Mouse (Mus musculus) left cerebral cortex, adult 18-20 months (tissue): ENCODE measurements around the gene Hoxd12. TPM values are rescaled to one million over a fixed set of nuclear protein-coding genes. Genes with fewer than 3 reads are reported as not detected.
A peak's percentile ranks its signal among the peaks of the same experiment; 100 is the strongest.

ENCODE experiments used
- DNase-seq, 2 experiments: peaks; one replicate each; pipeline ENCODE4 v3.0.0; 2021 to 2022; ENCODE audit warnings: low spot score in 2 of 2, mixed read lengths in 1 of 2
- long read RNA-seq, 2 experiments: library from polyadenylated mRNA; stranded (forward); transcript quantifications; one replicate each; pipeline ENCODE4 v2.0.0; 2021
- total RNA-seq, 2 experiments: library from RNA; stranded (reverse); gene quantifications; 2 replicates each; pipeline ENCODE4 v1.2.3; 2021

Gene Hoxd12
- not detected for total RNA-seq
- long read RNA-seq, experiment 1, result 0 reads
- long read RNA-seq, experiment 2, result 0 reads

GRCm38 (mm10) chr2:74674881-74675665 is at the start of gene Hoxd12:
TSS of gene Hoxd12 (plus strand) at chr2:74675013.
- DNase-seq, result no peak

DNA sequence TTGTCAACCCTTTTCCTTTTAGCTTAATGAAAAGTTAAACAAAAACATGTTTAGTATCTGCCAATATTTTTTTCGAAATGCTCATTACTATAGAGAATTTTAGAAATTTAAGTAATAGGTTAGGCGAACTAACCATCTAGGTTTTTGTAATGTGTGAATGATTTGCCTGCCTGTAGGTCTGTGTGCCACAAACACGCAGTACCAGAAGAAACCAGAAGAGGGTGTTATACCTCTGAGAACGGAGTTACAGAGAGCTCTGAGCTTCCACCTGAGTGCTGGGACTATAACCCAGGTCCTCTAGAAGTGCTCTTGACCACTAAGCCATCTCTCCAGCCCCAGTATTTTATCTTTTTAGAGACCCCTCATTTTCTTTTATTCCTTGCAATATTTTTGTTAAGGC is 39.4 kb upstream of the Hoxd12 start:
- DNase-seq, result no peak

DNA sequence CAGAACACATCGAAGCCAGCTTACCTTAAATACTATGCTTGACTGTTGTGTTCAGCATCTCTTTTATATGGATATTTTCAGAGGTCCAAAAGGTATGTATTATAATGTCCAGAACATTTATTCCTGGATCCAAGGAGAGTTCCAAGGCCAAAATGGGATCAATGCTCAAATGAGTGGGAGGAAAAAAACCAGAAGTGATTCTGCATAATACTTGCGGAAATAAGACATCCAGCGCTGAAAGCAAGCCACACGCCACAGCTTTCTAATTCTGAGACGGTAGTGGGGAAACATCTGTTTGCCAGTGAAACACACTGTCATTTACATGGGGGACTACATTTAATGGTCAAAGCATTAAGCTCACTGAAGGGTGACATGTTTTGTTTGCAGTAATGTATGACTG is 32.4 kb upstream of the Hoxd12 start:
- DNase-seq, result no peak

GRCm38 (mm10) chr2:74645631-74646030 is 29.2 kb upstream of the Hoxd12 start:
- DNase-seq, result no peak

- DNase-seq, result no peak
Observed at GRCm38 (mm10) chr2:74647082-74647864, 27.5 kb upstream of the Hoxd12 start.

GRCm38 (mm10) chr2:74652996-74653340 is 21.8 kb upstream of the Hoxd12 start:
- no peak for DNase-seq

- DNase-seq, result no peak
Observed at GRCm38 (mm10) chr2:74653781-74654535, 20.9 kb upstream of the Hoxd12 start.

DNA sequence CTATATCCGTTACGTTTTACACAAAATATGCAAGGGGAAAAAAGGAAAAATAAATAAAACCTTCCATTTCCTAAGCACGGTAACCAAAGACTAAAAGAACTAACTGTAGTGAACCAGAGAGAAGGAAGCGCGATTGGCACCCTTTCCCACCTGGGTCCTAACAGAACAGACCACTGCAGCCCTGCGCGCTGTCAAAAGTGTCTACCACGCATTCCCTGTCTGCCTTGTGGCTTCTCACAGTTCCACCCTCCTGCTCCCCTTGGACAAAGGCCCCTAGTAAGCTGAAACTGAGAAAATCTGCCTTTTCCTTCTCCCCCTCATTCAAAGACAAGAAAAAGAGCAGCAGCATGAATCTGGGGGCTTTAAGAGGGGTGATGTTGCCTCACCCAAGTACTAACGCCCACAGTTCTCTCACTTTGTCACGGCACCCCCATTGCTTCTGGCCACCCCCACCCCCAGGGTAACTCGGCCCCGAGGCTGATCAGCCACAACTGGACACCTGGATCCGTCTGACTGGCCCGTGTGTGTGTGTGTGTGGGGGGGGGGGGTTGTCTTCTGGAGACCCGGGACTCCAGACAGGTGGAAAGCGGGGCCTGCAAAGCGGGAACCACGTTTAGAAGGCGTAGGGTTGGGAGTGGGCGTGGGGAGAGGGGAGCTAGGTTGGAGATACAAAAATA is 19.9 kb upstream of the Hoxd12 start:
- no peak for DNase-seq

DNA sequence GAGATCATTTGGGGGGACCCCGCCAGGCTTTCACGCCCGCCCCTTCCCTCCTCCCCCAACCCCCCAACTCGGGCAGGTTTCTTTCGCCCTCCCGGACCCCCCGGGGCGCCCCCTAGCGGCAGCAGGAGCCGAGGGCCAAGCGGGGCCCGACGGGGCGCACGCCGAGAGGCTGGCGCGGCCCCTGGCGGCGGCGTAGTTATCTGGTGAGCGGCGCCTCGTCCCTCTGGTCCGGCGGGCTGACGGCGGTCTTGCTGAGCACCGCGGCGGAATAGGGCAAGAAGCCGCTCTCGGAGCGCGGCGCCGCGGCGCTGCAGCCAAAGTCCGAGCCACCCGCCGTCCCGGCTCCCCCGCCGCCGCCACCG is 19.4 kb upstream of the Hoxd12 start:
- DNase-seq, result no peak

DNA sequence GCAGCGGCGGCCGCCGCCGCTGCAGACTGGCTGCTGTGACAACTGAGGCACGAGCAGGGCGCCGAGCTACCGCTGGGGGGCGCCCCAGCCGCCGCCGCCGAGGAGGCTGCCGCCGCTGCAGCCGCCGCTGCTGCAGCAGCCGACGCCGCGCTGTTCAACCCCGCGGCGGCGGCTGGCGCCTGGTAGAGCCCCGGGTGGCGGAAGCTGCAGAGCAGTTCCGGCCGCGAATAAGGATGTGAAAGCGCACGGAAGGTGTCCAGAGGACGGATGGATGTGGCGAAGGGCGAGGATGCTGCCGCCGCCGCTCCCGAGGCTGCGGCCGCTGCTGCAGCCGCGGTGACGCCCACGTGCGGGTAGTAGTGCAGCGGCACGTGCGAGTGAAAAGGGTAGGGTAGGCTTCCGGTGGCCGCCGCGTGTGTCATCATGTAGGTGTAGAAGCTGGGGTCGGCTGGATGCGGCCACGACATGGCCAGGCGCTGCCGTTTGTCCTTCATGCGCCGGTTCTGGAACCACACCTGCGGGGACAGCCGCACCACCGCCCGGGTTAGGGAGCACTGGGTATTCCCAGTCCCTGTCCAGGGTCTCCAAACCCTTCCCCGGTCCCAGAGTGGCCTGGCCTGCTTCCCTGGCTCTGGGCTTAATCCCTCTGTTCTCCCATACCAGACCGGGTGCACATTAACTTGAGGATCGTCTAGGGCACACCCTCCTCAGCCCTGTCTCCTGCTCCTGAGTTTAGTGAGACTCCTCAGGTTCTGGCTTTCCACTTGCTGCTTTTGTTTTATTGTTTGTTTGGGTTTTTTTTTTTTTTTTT is 18.8 kb upstream of the Hoxd12 start:
- DNase-seq, result no peak

DNA sequence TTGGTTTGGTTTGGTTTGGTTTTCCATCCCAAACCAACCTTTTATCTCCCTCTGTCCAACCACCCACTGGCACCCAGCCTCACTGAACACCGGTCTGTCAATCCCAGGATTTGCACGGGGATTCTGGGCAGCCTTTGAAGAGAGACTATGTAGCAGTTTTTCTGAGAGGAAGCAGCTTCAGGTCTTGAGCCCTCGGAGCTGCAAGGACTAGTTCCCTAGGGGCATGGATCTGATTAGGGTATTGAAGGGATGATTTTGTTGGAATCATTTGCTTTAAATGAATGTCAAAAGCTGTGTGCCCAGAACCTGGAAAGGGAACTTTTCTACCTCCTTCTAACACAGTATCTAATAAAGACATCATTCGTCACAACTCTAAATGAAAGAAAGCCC is 18.2 kb upstream of the Hoxd12 start:
- DNase-seq, result no peak

DNA sequence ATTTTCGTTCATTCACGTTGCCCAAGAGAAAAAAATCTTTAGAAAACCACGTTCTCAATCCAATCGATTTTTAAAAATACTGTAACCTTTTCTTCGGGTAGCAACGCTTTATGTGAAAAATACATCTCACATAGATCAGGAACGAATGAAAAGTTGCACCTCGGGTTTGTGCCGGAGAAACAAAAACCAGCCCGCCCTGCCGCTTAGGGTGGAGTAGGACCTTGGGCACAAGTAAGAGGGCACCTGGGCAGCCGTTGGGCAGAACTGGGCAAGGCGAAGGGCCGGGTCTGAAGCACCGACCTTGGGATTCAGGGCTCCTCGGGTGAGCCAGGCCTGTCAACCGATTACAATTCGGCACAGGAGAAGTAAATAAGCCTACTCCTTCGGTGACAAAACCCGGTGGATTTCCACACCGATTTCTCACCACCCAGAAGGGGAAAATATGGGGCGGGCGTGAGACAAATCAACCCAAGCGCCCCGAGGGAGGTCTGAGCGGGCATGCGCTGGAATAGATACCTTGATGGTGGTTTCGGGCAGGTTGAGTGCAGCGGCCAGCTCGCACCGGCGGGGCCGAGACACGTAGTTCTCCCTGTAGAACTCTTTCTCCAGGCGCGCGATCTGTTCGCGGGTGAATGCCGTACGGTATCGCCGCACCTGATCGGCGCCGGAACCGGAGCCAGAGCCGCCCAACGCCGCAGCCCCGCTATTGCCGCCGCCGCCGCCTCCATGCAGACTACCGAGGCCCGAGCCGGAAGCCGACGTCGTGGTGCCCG is 17.4 kb upstream of the Hoxd12 start:
- DNase-seq, result no peak

GRCm38 (mm10) chr2:74658024-74658666 is 16.7 kb upstream of the Hoxd12 start:
- DNase-seq, result no peak

GRCm38 (mm10) chr2:74658667-74659371 is 16.0 kb upstream of the Hoxd12 start:
- DNase-seq, result no peak

- DNase-seq, result no peak
Observed at GRCm38 (mm10) chr2:74659507-74660005, 15.3 kb upstream of the Hoxd12 start, which contains the start of gene Evx2. TSS of gene Evx2 (minus strand) at chr2:74659557.

DNA sequence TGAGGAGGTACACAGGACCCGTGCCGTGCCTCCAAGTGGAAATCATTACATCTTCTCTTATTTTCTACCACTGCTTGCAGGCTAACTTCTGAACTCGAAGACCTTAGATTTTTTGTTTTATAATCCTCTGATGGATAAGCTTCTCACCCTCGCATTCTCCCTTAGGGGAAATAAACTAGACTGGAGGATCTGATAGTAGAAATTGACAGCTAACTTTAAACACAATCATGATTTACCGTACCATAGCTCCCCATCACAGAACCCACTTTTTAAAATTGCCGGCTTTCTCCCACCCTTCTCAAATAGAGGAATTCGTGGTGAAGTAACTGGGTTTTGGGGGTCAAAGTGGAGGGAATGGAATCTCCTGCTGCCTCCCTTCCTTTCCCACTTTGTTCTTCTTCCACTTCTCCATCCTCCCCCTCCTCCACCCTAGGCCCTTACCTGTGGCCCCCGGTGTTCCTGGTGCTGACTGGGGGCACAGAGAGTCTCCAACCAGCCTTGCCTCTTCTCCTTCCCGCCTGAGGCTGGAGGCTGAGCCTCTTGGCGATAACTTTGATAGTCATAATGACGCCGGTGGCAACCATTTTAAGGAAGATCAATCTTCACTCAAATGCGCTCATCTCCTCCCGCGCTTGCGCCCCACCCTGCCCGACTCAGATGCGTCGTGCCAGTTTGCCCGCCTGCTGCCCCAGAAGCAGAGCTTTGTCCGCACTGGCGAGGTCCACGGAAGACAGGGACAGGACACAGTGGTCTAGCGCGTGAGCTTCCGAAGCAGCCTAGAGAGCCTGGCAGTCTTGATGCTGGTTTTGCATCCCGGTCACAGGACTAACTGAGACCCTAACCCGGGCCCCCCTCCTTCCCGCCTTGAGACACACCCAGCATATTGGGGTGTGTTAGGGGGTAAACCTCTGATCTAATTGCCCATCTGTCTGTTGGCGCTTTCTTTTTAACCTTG is 14.1 kb upstream of the Hoxd12 start:
- DNase-seq, result no peak

DNA sequence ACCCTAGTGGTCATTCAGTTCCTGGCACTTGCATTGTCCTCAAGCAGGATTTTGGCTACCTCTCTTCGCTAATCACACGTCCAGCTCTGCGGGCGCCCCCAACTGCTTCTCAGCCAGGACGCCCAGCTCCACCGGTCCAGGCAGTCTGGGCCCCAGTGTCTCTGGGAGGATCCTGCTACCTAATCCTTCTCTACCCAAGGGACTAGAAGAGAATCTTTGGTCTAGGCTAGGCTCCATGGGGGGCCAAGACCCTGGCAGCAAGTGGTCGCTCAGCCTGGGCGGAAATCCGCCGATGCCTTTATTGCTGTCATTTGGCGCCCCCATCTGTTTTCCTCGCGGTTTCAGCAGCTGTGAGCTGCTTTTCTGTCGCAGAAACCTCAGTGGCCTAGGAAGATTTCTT is 13.1 kb upstream of the Hoxd12 start:
- DNase-seq, result peak in 1 of 2 experiments; percentile 37
